Mouse (Mus musculus): ENCODE measurements around the gene L3mbtl3.

DNA sequence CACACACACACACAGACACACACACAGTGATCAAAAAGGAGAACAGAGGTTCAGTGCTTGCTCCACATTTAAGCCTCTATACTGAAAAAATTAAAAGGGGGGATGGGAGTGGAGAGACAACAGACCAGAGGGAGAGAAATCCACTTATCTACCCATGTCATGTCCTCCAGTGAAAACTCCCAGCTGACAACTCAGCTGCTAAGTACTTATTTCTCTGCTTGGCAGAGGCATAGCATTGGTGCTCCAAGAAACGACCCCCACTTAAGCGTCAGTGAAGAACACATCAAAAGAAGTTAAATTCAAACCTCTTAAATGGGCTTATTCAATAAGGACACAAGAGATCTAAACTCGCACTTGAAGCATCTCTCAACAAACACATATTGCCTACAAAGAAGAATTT is 12.2 kb downstream of the L3mbtl3 start:
- no peak for TF ChIP-seq MYOG (IDR thresholded peaks at IDR 0.05; ENCODE audit: control insufficient read depth, extremely low read depth, insufficient read length)
- no peak for TF ChIP-seq CTCF (IDR thresholded peaks at IDR 0.05; ENCODE audit: control insufficient read depth, insufficient read depth, insufficient read length)

All from C2C12 (cell line).